Mouse (Mus musculus) E14TG2a.4 (cell line): Measurements from ENCODE around the gene Rrp9.

Experiments used
- CTCF ChIP-seq: conservative IDR thresholded peaks from 2 replicates; pipeline ENCODE4 v1.5.1; 2014; ENCODE audit warnings: low read length
- POU5F1 ChIP-seq: IDR thresholded peaks from 2 replicates; pipeline ENCODE4 v1.6.1; 2014; ENCODE audit warnings: low read length, borderline replicate concordance

DNA sequence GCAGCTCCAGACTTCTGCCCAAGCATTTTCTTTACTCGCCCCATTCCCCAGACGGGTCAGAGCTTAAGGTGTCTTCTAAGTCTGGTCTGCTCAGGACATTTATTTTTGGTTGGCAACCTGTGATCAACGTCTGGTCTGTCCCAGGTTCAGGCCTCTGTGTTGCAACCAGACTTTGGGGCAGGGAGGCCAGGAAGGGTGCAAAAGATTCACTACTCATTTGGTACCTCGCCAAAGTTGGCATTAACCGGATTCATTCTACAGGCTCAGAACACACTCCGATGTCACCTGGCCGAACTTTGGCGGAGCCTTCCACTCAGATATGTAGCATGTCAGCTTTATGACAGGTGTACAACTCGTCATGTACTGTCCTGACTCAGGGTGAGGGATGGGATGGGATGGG lies 27.8 kb upstream of the Rrp9 start:
- TF ChIP-seq CTCF = no peak
- TF ChIP-seq POU5F1 = no peak
